Mouse (Mus musculus) left cerebral cortex, adult 9 months (tissue): ENCODE results near the gene Parg.

Source experiments
- DNase-seq, 2 experiments: peaks; one replicate each; pipeline ENCODE4 v3.0.0; 2022; ENCODE audit warnings: low spot score in 2 of 2

Parg gene

DNA sequence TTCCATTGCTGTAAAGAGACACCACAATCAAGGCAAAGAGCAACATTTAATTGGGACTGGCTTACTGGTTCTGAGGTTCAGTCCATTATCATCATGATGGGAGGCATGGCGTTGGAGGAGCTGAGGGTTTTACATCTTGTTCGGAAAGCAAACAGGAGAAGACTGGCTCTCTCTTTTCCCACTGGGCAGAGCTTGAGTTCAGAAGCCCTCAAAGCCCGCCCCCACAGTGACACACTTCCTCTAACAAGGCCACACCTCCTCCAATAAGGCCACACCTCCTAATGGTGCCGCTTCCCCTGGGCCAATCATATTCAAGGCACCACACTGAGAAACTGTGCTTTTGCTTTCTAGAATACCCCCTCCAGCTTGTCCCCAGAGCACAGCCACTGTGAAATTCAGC lies 116.1 kb downstream of the Parg start:
- DNase-seq, result no peak

DNA sequence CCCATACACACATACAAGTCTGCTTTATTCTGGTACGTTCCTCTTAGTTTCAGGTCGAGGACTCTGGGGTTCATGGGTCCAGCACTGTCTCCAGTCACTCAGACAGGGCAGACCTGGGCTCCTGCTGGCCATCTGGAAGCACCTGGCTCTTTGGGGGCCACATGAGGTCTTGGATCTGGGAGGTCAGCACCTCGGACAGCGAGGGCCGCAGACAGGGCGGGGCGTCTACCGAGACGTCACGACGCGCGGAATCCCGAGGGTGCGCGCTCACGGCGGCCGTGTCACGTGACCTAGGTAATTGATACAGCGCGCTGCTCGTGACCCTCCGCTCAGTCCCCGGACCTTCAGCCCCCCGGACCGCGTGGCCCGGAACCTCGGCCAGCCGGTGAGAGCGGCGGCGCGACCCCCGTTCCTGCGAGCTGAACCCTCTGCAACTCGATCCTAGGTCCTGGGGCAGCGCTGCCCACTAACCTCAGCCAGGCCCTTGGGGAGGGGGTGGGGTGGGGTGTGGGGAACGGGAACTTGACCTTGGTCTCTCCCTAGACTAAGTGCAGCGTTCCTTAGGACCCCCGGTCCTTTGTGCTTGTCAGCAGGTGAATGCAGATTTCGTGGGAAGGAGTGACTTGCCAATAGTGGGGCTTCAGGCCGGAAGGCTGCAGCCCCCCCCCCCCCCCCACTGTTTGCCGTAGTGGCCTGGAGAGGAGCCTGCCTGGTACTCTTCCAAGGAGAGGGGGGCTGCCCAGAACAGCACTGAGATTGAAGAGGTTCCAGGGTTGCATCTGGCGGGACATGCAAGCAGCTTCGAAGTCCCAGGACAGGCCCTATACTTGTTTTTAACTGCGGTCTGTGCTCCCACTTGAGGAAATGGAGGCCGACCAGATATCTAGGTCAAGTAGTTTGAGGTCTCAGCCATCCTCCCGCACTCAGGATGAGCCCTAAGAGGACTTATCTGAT lies 120.3 kb downstream of the Parg start, which contains the start of gene Ogdhl:
Gene Ogdhl, plus strand, starts transcription at position 288 of the 954 bp plus-strand sequence.
- DNase-seq, result peak; percentile 30 to 82

DNA sequence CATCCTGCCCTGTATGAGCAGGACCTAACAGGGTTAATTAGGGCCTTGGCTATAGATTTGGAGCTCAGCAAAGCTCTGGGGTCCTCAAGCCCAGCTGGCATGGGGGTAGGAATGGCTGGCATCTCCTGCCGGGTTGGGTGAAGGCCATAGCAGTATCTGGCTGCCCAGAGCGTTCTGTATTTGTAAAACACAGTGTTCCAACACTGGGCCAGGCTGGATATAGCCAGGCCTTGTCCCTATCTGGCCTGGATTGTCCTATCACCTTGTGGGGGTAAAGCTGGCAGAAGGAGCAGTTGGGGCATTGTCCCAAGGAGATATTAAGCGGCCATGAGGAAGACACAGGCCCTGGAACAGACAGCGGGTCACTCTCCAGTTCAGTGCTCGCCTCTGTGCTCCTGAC lies 121.5 kb downstream of the Parg start:
- DNase-seq, result no peak

DNA sequence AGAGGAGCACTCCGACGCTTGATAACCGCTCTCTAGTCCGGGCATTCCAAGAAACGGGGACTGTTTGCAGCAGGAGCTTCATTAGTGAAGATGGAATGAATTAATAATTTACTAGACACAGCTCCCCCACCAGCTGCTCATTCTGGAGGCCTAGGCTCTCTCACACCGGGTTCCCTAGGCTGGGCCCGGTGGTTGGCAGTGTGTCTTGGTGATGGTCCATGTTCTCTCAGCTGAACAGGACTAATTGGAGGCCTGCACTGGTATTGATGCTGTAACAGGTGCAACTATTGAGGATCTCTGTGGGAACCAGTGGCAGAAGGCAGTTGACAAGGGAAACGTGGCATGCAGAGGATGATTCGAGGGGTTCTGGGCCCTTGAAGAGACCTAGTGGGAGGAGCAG lies 125.6 kb downstream of the Parg start:
- DNase-seq, result no peak

DNA sequence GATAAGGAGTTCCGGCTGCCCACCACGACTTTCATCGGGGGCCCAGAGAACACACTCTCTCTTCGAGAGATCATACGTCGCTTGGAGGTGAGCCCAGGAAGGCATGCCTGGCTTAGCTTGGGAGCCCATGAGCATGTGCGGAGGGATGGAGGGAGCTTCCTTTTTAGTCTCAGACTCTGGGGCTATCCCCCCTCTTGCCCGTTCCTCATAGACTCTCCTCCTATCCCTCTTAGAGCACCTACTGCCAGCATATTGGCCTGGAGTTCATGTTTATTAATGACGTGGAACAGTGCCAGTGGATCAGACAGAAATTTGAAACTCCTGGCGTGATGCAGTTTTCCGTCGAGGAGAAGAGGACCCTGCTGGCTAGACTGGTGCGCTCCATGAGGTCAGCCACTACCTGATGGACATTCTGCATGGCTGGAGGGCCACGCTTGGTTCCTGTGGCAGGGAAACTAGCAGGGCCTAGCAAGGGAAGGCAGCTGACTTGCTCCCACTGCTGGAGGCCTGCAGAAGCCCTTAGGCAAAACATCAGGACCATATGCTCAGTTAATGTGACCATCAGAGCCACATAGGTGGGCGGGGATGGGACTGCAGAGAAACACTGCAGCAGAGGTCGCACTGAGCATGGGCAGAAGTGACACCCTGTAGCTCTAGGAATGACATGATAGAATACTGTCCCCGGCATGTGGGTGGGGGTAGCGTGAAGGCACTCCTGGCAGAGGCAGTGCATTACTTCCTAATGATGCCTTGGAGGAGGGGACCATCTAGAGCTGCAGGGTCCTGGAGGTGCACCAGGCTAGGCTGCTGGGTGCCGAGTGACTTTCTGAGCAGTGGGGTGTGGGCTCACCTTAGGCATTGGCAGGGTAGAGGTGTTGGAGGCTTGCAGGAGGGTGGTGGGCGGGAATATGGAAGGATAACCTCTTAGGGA lies 131.0 kb downstream of the Parg start:
- DNase-seq, result no peak

DNA sequence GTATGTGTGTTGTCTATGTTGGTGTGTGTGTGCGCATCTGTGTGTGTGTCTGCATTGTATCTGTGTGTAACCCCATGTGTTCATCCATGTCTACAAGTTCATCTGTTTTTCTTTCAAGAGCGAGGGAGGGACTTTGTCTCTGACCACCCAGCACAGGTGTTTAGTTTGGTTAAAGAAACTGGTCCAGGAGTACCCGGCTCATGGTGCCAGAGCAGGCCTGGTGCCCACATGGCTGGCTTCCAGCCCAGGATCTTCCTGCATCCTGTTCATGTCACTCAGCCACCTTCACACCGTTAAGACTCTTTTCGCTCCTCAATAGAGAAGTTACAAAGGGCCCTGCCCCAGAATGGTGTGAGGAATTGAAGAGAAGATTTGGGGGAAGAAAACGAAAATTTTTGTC lies 134.3 kb downstream of the Parg start:
- no peak for DNase-seq

DNA sequence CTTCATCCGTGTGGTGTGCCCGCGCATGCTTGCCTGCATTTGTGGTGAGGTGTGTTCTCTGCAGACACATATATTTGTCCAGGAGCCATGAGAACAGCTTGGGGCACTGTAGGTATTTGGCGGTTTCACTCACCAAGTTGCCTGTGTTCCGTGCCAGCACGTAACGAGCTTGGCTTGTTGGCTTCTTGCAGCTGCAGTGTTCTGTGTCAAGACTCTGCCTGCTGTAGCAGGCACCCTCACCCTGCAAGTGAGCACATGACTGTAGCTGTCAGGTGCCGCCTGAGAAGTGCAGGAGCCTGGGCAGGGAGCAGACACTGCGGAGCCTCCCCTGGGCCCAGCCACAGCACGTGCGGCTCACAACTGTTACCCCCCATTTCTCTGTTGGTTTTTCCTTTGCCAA lies 134.8 kb downstream of the Parg start:
- no peak for DNase-seq

DNA sequence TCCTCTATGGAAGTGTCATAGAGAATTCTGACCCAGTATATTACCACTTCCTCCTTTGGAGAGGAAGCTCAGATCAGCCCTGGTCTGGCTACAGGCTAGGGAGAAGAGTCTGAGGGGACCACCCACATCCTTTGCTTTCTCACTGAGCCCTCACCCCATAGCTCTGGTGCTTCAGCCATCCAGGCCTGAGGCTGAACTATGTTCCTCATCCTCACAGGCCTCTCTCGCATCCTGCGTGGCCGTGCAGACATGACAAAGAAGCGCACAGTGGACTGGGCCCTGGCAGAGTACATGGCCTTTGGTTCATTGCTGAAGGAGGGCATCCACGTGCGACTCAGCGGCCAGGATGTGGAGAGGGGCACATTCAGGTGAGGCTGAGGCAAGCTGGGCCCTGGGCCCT lies 140.1 kb downstream of the Parg start:
- DNase-seq, result no peak

DNA sequence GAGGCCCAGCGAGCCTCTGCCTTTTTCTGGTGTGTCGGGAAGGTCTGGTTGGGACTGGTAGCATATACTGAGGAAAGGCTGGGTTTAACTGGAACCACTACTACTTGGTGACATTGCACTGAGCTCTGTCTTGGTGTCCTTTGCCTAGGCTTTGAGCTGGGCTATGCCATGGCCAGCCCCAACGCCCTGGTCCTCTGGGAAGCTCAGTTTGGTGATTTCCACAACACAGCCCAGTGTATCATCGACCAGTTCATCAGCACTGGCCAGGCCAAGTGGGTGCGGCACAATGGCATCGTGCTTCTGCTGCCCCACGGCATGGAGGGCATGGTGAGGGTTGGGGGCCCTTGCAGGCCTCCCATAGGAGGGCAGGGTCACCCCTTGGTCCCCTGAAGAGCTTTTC lies 142.4 kb downstream of the Parg start:
- no peak for DNase-seq

DNA sequence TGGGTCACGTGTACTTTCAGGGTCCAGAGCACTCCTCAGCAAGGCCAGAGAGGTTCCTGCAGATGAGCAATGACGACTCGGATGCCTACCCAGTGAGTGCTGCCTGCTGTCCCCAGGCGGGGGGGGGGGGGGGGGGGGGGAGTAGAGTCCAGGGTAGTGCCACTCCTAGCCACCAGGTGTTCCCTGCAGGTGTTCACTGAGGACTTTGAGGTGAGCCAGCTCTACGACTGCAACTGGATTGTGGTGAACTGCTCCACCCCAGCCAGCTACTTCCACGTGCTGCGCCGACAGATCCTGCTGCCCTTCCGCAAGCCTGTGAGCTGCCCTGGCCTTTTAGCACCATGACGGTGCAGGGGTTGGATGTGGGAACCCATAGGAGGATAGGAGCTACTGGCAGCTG lies 142.9 kb downstream of the Parg start:
- no peak for DNase-seq
